ENCODE assay signal across 29 mouse cellular contexts in genomic region chr5:103365700-103366448, GRCm38 (mm10). TPM values are rescaled to one million over a fixed set of nuclear protein-coding genes. Genes with fewer than 3 reads are reported as not detected.
DNase-seq lines count a peak whose midpoint lies in the region; ATAC-seq lines count a peak whose summit lies in the region.
"Had no signal": no experiment of that assay in that cellular context is flagged by ENCODE, and none has a peak within 500 bp of the region (broad histone marks: within the 10 kb centered on the region; RNA-seq: fewer than 3 reads in every experiment).

No protein-coding gene starts in this region.

- no peak overlapping the region for H3K27ac ChIP-seq in forebrain, embryonic 13.5 days
- H3K27ac ChIP-seq in forebrain, embryonic 16.5 days (ENCODE audit: low read length), result no peak overlapping the region
- H3K27ac ChIP-seq in kidney, embryonic 14.5 days (ENCODE audit: low read depth, low read length), result peak overlapping the region; percentile 20; the same call in 1 of the 2 replicates
- H3K27ac ChIP-seq in lung, embryonic 15.5 days, result peak overlapping the region; percentile 70
- H3K27ac ChIP-seq: embryonic facial prominence, embryonic 13.5 days; forebrain, embryonic 10.5 days; heart, adult 2 months; hindbrain, embryonic 10.5 days; hindbrain, embryonic 15.5 days; liver, embryonic 13.5 days; midbrain, embryonic 12.5 days; neural tube, embryonic 12.5 days had no signal

- H3K4me1 ChIP-seq in forebrain, embryonic 13.5 days, result peaks cover 12% of the 10 kb centered on the region
- H3K4me1 ChIP-seq in forebrain, embryonic 16.5 days (replicated peaks; ENCODE audit: control insufficient read depth, insufficient read depth, low read length), result peaks cover 9% of the 10 kb centered on the region
- peaks cover 5% of the 10 kb centered on the region; the same call in 1 of the 2 replicates for H3K4me1 ChIP-seq in kidney, embryonic 14.5 days (ENCODE audit: control insufficient read depth, insufficient read depth, low read length)
- peaks cover 17% of the 10 kb centered on the region for H3K4me1 ChIP-seq in lung, embryonic 15.5 days
- H3K4me1 ChIP-seq: hindbrain, embryonic 10.5 days; hindbrain, embryonic 15.5 days; liver, embryonic 13.5 days; megakaryocyte, embryonic 14.5 days; midbrain, embryonic 12.5 days; neural tube, embryonic 12.5 days had no signal

- 87% methylated on average over 19 of the region's 19 CpGs for WGBS in forebrain, embryonic 13.5 days
- WGBS in forebrain, embryonic 16.5 days, result 87% methylated on average over 19 of the region's 19 CpGs
- 90% methylated on average over 18 of the region's 19 CpGs for WGBS in kidney, embryonic 14.5 days
- 68% methylated on average over 19 of the region's 19 CpGs for WGBS in lung, embryonic 15.5 days

- no peak for DNase-seq in kidney, postnatal 10 days
- no peak for DNase-seq in lung, postnatal 4 days
- no peak for DNase-seq in right cerebral cortex, postnatal 4 days
- no peak for DNase-seq in right cerebral cortex, adult 2 months (ENCODE audit: low spot score in 2 of 2)
- DNase-seq: adrenal gland, postnatal 25 days; cerebellum, adult 11-12 months; cerebellum, adult 9-11 months; embryo, embryonic 11 days; forebrain, postnatal 0 days; left cerebral cortex, postnatal 4 days; liver, embryonic 13.5 days; lung, embryonic 14.5 days; right cerebral cortex, adult 18-20 months; thymus, postnatal 4 days had no signal

- no peaks in the 10 kb centered on the region for H3K9me3 ChIP-seq in forebrain, embryonic 13.5 days (replicated peaks)
- no peaks in the 10 kb centered on the region for H3K9me3 ChIP-seq in forebrain, embryonic 16.5 days (ENCODE audit: control insufficient read depth, low read length)
- no peaks in the 10 kb centered on the region for H3K9me3 ChIP-seq in kidney, embryonic 14.5 days (ENCODE audit: control insufficient read depth, low read length)
- no peaks in the 10 kb centered on the region for H3K9me3 ChIP-seq in lung, embryonic 15.5 days
- H3K9me3 ChIP-seq: embryonic facial prominence, embryonic 13.5 days; hindbrain, embryonic 15.5 days; liver, embryonic 13.5 days; midbrain, embryonic 12.5 days had no signal

- H3K9ac ChIP-seq in forebrain, embryonic 13.5 days, result no peak overlapping the region
- H3K9ac ChIP-seq in forebrain, embryonic 16.5 days (replicated peaks; ENCODE audit: low read depth, low read length), result no peak overlapping the region
- no peak overlapping the region for H3K9ac ChIP-seq in kidney, embryonic 14.5 days (ENCODE audit: low read depth, low read length)
- H3K9ac ChIP-seq in lung, embryonic 15.5 days, result no peak overlapping the region
- H3K9ac ChIP-seq: embryonic facial prominence, embryonic 13.5 days; forebrain, postnatal 0 days; heart, embryonic 12.5 days; hindbrain, embryonic 15.5 days; liver, embryonic 13.5 days; lung, embryonic 14.5 days; midbrain, embryonic 12.5 days; neural tube, embryonic 12.5 days had no signal

- no peak overlapping the region for H3K4me3 ChIP-seq in forebrain, embryonic 13.5 days
- no peak overlapping the region for H3K4me3 ChIP-seq in forebrain, embryonic 16.5 days (replicated peaks; ENCODE audit: low read length)
- H3K4me3 ChIP-seq in kidney, embryonic 14.5 days (ENCODE audit: low read length), result no peak overlapping the region
- no peak overlapping the region for H3K4me3 ChIP-seq in lung, embryonic 15.5 days
- H3K4me3 ChIP-seq: embryonic facial prominence, embryonic 13.5 days; forebrain, embryonic 10.5 days; heart, adult 2 months; heart, embryonic 12.5 days; hindbrain, embryonic 10.5 days; hindbrain, embryonic 15.5 days; liver, embryonic 13.5 days; megakaryocyte, embryonic 14.5 days; midbrain, embryonic 12.5 days; myocyte; neural tube, embryonic 12.5 days had no signal

- H3K27me3 ChIP-seq in forebrain, embryonic 13.5 days, result 0 out of 2 replicates have a peak, but pooled peaks cover 3% of the 10 kb centered on the region
- no peaks in the 10 kb centered on the region for H3K27me3 ChIP-seq in forebrain, embryonic 16.5 days (replicated peaks; ENCODE audit: control insufficient read depth, insufficient read depth, low read length)
- H3K27me3 ChIP-seq in kidney, embryonic 14.5 days (ENCODE audit: control insufficient read depth, insufficient read depth, low read length), result no peaks in the 10 kb centered on the region
- H3K27me3 ChIP-seq in lung, embryonic 15.5 days, result no peaks in the 10 kb centered on the region
- H3K27me3 ChIP-seq: hindbrain, embryonic 15.5 days; midbrain, embryonic 12.5 days; neural tube, embryonic 12.5 days; Patski had no signal

- ATAC-seq in forebrain, embryonic 13.5 days, result 0 out of 2 replicates have a peak, but pooled peaks have one; percentile 10
- no peak for ATAC-seq in forebrain, embryonic 16.5 days
- peak; percentile 50 for ATAC-seq in kidney, embryonic 14.5 days (ENCODE audit: low FRiP score, low TSS enrichment)
- ATAC-seq in lung, embryonic 15.5 days (ENCODE audit: borderline replicate concordance, extremely low read depth, low FRiP score, low TSS enrichment), result peak; percentile 12; the same call in 1 of the 2 replicates
- ATAC-seq: forebrain, postnatal 0 days had no signal

- H3K36me3 ChIP-seq in forebrain, embryonic 13.5 days (ENCODE audit: poor library complexity, severe bottlenecking), result no peaks in the 10 kb centered on the region
- no peaks in the 10 kb centered on the region for H3K36me3 ChIP-seq in forebrain, embryonic 16.5 days (ENCODE audit: control insufficient read depth, insufficient read depth)
- H3K36me3 ChIP-seq in kidney, embryonic 14.5 days (ENCODE audit: control insufficient read depth, insufficient read depth, low read length), result no peaks in the 10 kb centered on the region
- H3K36me3 ChIP-seq in lung, embryonic 15.5 days, result no peaks in the 10 kb centered on the region
- H3K36me3 ChIP-seq: embryonic facial prominence, embryonic 13.5 days; forebrain, embryonic 10.5 days; heart, embryonic 12.5 days; hindbrain, embryonic 15.5 days; liver, embryonic 13.5 days; midbrain, embryonic 12.5 days; neural tube, embryonic 12.5 days had no signal

- no peak overlapping the region for H3K4me2 ChIP-seq in forebrain, embryonic 13.5 days
- no peak overlapping the region for H3K4me2 ChIP-seq in forebrain, embryonic 16.5 days (ENCODE audit: low read length)
- H3K4me2 ChIP-seq in kidney, embryonic 14.5 days (replicated peaks; ENCODE audit: low read depth, low read length), result no peak overlapping the region
- H3K4me2 ChIP-seq in lung, embryonic 15.5 days, result 0 out of 2 replicates have a peak overlapping the region, but pooled peaks have one; percentile 20
- H3K4me2 ChIP-seq: embryonic facial prominence, embryonic 13.5 days; hindbrain, embryonic 15.5 days; liver, embryonic 13.5 days; lung, embryonic 14.5 days; midbrain, embryonic 12.5 days; neural tube, embryonic 12.5 days had no signal

RNA-seq across cellular contexts. Expression of gene Ptpn13, which starts 59.1 kb away (rescaled TPM):
- 4.9 and 5.2 TPM in 2 replicates for polyA plus RNA-seq in forebrain, embryonic 13.5 days (2015; fragmentation: Nextera tagmentation; extraction: Ambion mirVana)
- 4.1 and 4.8 TPM in 2 replicates for polyA plus RNA-seq in forebrain, embryonic 16.5 days (2015; fragmentation: Nextera tagmentation; extraction: Ambion mirVana)
- polyA plus RNA-seq in kidney, embryonic 14.5 days (2014; fragmentation: Nextera tagmentation; extraction: Ambion mirVana), result 21.9 and 42.5 TPM in 2 replicates
- 12.1 and 14.0 TPM in 2 replicates for polyA plus RNA-seq in lung, embryonic 15.5 days (2015; fragmentation: Nextera tagmentation; extraction: Ambion mirVana)

Comparison
In these comparisons a context has a peak if more than half of its experiments do, and no peak if none do; other contexts are left out.
1. H3K27ac ChIP-seq: peak in kidney, embryonic 14.5 days (single experiment) and lung, embryonic 15.5 days (single experiment); none in forebrain, embryonic 13.5 days (single experiment) and forebrain, embryonic 16.5 days (single experiment).